Comparison of ENCODE assay signal across 23 mouse cellular contexts in genomic region chr5:36346698-36347097, GRCm38 (mm10). TPM values are rescaled to one million over a fixed set of nuclear protein-coding genes. Genes with fewer than 3 reads are reported as not detected.
DNase-seq lines count a peak whose midpoint lies in the region; ATAC-seq and TF ChIP-seq lines count a peak whose summit lies in the region.
"Had no signal": no experiment of that assay in that cellular context is flagged by ENCODE, and none has a peak within 500 bp of the region (broad histone marks: within the 10 kb centered on the region; RNA-seq: fewer than 3 reads in every experiment).

No protein-coding gene starts in this region.

- POLR2A ChIA-PET in Patski (lab: Charles Lee) = no interaction called here

- H3K4me3 ChIP-seq in hindbrain, embryonic 16.5 days (ENCODE audit: low read length) = no peak overlapping the region
- no peak overlapping the region for H3K4me3 ChIP-seq in hindbrain, embryonic 13.5 days
- no peak overlapping the region for H3K4me3 ChIP-seq in midbrain, postnatal 0 days (ENCODE audit: low read depth, low read length)
- no peak overlapping the region for H3K4me3 ChIP-seq in midbrain, embryonic 16.5 days (ENCODE audit: low read depth, low read length)
- H3K4me3 ChIP-seq: embryonic facial prominence, embryonic 13.5 days; embryonic facial prominence, embryonic 15.5 days; erythroblast, embryonic 14.5 days; forebrain, embryonic 13.5 days; forebrain, embryonic 15.5 days had no signal

- H3K36me3 ChIP-seq in hindbrain, embryonic 16.5 days (ENCODE audit: control insufficient read depth, insufficient read depth, low read length) = no peaks in the 10 kb centered on the region
- H3K36me3 ChIP-seq in hindbrain, embryonic 13.5 days = no peaks in the 10 kb centered on the region
- no peaks in the 10 kb centered on the region for H3K36me3 ChIP-seq in midbrain, postnatal 0 days (ENCODE audit: insufficient read depth, low read length)
- H3K36me3 ChIP-seq in midbrain, embryonic 16.5 days (ENCODE audit: control insufficient read depth, insufficient read depth, low read length) = no peaks in the 10 kb centered on the region
- H3K36me3 ChIP-seq: embryonic facial prominence, embryonic 13.5 days; embryonic facial prominence, embryonic 15.5 days; forebrain, embryonic 15.5 days had no signal

- H3K9ac ChIP-seq in hindbrain, embryonic 16.5 days (ENCODE audit: low read depth, low read length) = no peak overlapping the region
- H3K9ac ChIP-seq in hindbrain, embryonic 13.5 days = no peak overlapping the region
- no peak overlapping the region for H3K9ac ChIP-seq in midbrain, postnatal 0 days (replicated peaks; ENCODE audit: low read length, poor library complexity, severe bottlenecking)
- no peak overlapping the region for H3K9ac ChIP-seq in midbrain, embryonic 16.5 days (ENCODE audit: low read depth, low read length)
- H3K9ac ChIP-seq: embryonic facial prominence, embryonic 13.5 days; embryonic facial prominence, embryonic 15.5 days; forebrain, embryonic 13.5 days; forebrain, embryonic 15.5 days had no signal

- no peaks in the 10 kb centered on the region for H3K27me3 ChIP-seq in hindbrain, embryonic 16.5 days (replicated peaks; ENCODE audit: control insufficient read depth, insufficient read depth, low read length)
- no peaks in the 10 kb centered on the region for H3K27me3 ChIP-seq in hindbrain, embryonic 13.5 days
- no peaks in the 10 kb centered on the region for H3K27me3 ChIP-seq in midbrain, postnatal 0 days (ENCODE audit: insufficient read depth, low read length)
- no peaks in the 10 kb centered on the region for H3K27me3 ChIP-seq in midbrain, embryonic 16.5 days (ENCODE audit: control insufficient read depth, insufficient read depth, low read depth, low read length)
- H3K27me3 ChIP-seq in Patski = no peaks in the 10 kb centered on the region
- H3K27me3 ChIP-seq: embryonic facial prominence, embryonic 13.5 days; embryonic facial prominence, embryonic 15.5 days; forebrain, embryonic 13.5 days; forebrain, embryonic 15.5 days had no signal

- H3K9me3 ChIP-seq in hindbrain, embryonic 16.5 days (ENCODE audit: control insufficient read depth, low read length) = no peaks in the 10 kb centered on the region
- H3K9me3 ChIP-seq in hindbrain, embryonic 13.5 days = no peaks in the 10 kb centered on the region
- H3K9me3 ChIP-seq in midbrain, postnatal 0 days (ENCODE audit: low read length) = no peaks in the 10 kb centered on the region
- no peaks in the 10 kb centered on the region for H3K9me3 ChIP-seq in midbrain, embryonic 16.5 days (replicated peaks; ENCODE audit: control insufficient read depth, low read length, poor library complexity, severe bottlenecking)
- H3K9me3 ChIP-seq: embryonic facial prominence, embryonic 13.5 days; embryonic facial prominence, embryonic 15.5 days; forebrain, embryonic 13.5 days; forebrain, embryonic 15.5 days had no signal

- peak; percentile 53 for DNase-seq in midbrain, postnatal 0 days (ENCODE audit: low spot score)
- peak; percentile 56 for DNase-seq in Patski (ENCODE audit: low read depth, low spot score)
- no peak for DNase-seq in kidney, postnatal 10 days
- DNase-seq: adrenal gland, adult 2 months; adrenal gland, postnatal 10 days; adrenal gland, postnatal 25 days; cerebellum, adult 11 months; cerebellum, adult 18-20 months; cerebellum, adult 8-10 months; cerebellum, adult 9-11 months; cerebellum, postnatal 14 days; cerebellum, postnatal 36 days; embryo, embryonic 11 days had no signal

- no peak for TF ChIP-seq CTCF in midbrain, postnatal 0 days (IDR thresholded peaks at IDR 0.05)
- no peak for TF ChIP-seq CTCF in Patski (IDR thresholded peaks at IDR 0.05)

- no peak overlapping the region for H3K4me2 ChIP-seq in hindbrain, embryonic 16.5 days (ENCODE audit: low read length)
- no peak overlapping the region for H3K4me2 ChIP-seq in hindbrain, embryonic 13.5 days
- H3K4me2 ChIP-seq in midbrain, postnatal 0 days (ENCODE audit: low read depth, low read length, poor library complexity, severe bottlenecking) = no peak overlapping the region
- no peak overlapping the region for H3K4me2 ChIP-seq in midbrain, embryonic 16.5 days (ENCODE audit: low read length)
- H3K4me2 ChIP-seq: embryonic facial prominence, embryonic 13.5 days; embryonic facial prominence, embryonic 15.5 days; forebrain, embryonic 13.5 days; forebrain, embryonic 15.5 days had no signal

- 77% methylated on average over 4 of the region's 4 CpGs for WGBS in hindbrain, embryonic 16.5 days
- 86% methylated on average over 4 of the region's 4 CpGs for WGBS in hindbrain, embryonic 13.5 days
- WGBS in midbrain, postnatal 0 days = 73% methylated on average over 4 of the region's 4 CpGs
- WGBS in midbrain, embryonic 16.5 days = 89% methylated on average over 4 of the region's 4 CpGs

- peaks cover 8% of the 10 kb centered on the region for H3K4me1 ChIP-seq in hindbrain, embryonic 16.5 days (ENCODE audit: control insufficient read depth, insufficient read depth, low read depth, low read length)
- peaks cover 19% of the 10 kb centered on the region for H3K4me1 ChIP-seq in hindbrain, embryonic 13.5 days (replicated peaks)
- H3K4me1 ChIP-seq in midbrain, postnatal 0 days (ENCODE audit: insufficient read depth, low read length) = no peaks in the 10 kb centered on the region
- H3K4me1 ChIP-seq in midbrain, embryonic 16.5 days (ENCODE audit: control insufficient read depth, insufficient read depth, low read length) = peaks cover 11% of the 10 kb centered on the region; the same call in 1 of the 2 replicates

- CTCF ChIA-PET in Patski (lab: Charles Lee) = no interaction called here

- 0 out of 2 replicates have a peak, but pooled peaks have one; percentile 19 for ATAC-seq in hindbrain, embryonic 16.5 days
- ATAC-seq in hindbrain, embryonic 13.5 days (ENCODE audit: low FRiP score) = no peak
- ATAC-seq in midbrain, postnatal 0 days (ENCODE audit: low FRiP score) = no peak
- no peak for ATAC-seq in midbrain, embryonic 16.5 days
- ATAC-seq in Patski = no peak
- ATAC-seq: forebrain, embryonic 13.5 days; forebrain, embryonic 15.5 days had no signal

- H3K27ac ChIP-seq in hindbrain, embryonic 16.5 days (ENCODE audit: low read depth, low read length) = no peak overlapping the region
- no peak overlapping the region for H3K27ac ChIP-seq in hindbrain, embryonic 13.5 days
- H3K27ac ChIP-seq in midbrain, postnatal 0 days (ENCODE audit: low read depth, low read length) = no peak overlapping the region
- no peak overlapping the region for H3K27ac ChIP-seq in midbrain, embryonic 16.5 days (ENCODE audit: low read length)
- H3K27ac ChIP-seq: embryonic facial prominence, embryonic 13.5 days; embryonic facial prominence, embryonic 15.5 days; forebrain, embryonic 13.5 days; forebrain, embryonic 15.5 days had no signal

- in situ Hi-C loops in Patski (cut with MboI; ENCODE audit: low pct_unique_long_range_greater_than_20kb) = no loop called here

RNA-seq across cellular contexts. Expression of gene Sorcs2, which starts 51.2 kb away (rescaled TPM):
- polyA plus RNA-seq in hindbrain, embryonic 16.5 days (2015; fragmentation: Nextera tagmentation; extraction: Ambion mirVana) = 11.8 and 15.5 TPM in 2 replicates
- polyA plus RNA-seq in hindbrain, embryonic 13.5 days (2015; fragmentation: Nextera tagmentation; extraction: Ambion mirVana) = 11.7 and 12.6 TPM in 2 replicates
- total RNA-seq in midbrain, postnatal 0 days (2014; rRNA removed) = 49.2 and 50.3 TPM in 2 replicates
- polyA plus RNA-seq in midbrain, postnatal 0 days (2015; fragmentation: Nextera tagmentation; extraction: Ambion mirVana) = 14.1 and 16.1 TPM in 2 replicates
- polyA plus RNA-seq in midbrain, embryonic 16.5 days (2015; fragmentation: Nextera tagmentation; extraction: Ambion mirVana) = 21.3 and 22.7 TPM in 2 replicates
- 9.9 TPM for polyA plus RNA-seq in Patski (2021)
- total RNA-seq: common myeloid progenitor, adult 5-6 weeks; MEL had no signal
- polyA plus RNA-seq: erythroblast, embryonic 14.5 days had no signal
